In the genomic region with DNA sequence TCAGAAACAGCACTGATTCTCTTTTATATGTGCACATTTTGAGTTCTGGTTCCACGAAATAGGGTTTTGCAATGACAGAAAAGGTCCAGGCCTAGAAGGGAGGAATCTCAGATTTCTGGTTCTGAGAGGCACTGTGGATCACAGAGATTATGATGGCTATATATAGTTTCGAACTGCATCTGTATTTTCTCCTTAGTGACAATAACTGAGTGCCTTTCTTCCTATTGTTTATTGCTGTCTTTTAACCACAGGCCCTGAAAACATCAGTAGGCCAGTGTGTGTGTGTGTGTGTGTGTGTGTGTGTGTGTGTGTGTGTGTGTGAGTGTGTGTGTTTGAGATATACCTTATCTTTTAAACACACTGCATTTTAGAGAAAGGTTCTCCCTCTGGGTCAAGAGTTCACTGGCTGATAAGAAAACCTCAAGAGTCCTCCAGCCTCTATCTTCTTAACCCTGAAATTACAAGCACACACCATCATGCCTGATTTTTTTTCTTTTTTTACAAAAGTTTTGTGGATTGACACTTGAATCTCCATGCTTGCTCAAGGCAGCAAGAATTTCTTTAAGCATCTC, we compare ENCODE assay signal across 25 mouse cellular contexts.
DNase-seq lines count a peak whose midpoint lies in the region; ATAC-seq and TF ChIP-seq lines count a peak whose summit lies in the region.
"Had no signal": no experiment of that assay in that cellular context is flagged by ENCODE, and none has a peak within 500 bp of the region (broad histone marks: within the 10 kb centered on the region; RNA-seq: fewer than 3 reads in every experiment).

No protein-coding gene starts in this region.

- no peak for DNase-seq in heart, adult 8-10 months (ENCODE audit: low spot score)
- DNase-seq in MEL-GATA-1-ER (ENCODE audit: extremely low read depth, low read depth) (peak; percentile 49), liver (peak; percentile 36)
- no peak for DNase-seq in liver, postnatal 0 days
- DNase-seq in thymus, postnatal 25 days, result no peak
- DNase-seq in forebrain, embryonic 14.5 days (ENCODE audit: low spot score), result no peak
- no peak for DNase-seq in right cerebral cortex, postnatal 14 days
- DNase-seq: cerebellum, postnatal 10 days; gastrocnemius, postnatal 25 days; heart, postnatal 36 days; kidney, postnatal 4 days; right cerebral cortex, adult 18-20 months; spleen, adult 18-20 months; thymus, adult 18-20 months had no signal

- no peaks in the 10 kb centered on the region for H3K27me3 ChIP-seq in heart, embryonic 11.5 days (ENCODE audit: control insufficient read depth, insufficient read depth, low read length)
- no peaks in the 10 kb centered on the region for H3K27me3 ChIP-seq in liver, postnatal 0 days (ENCODE audit: insufficient read depth, low read length)
- no peaks in the 10 kb centered on the region for H3K27me3 ChIP-seq in forebrain, embryonic 14.5 days (replicated peaks; ENCODE audit: control insufficient read depth, insufficient read depth, low read length)
- H3K27me3 ChIP-seq: kidney, embryonic 15.5 days; limb, embryonic 12.5 days; lung, embryonic 15.5 days; midbrain, embryonic 13.5 days; neural tube, embryonic 13.5 days had no signal

- 23% methylated on average over 2 of the region's 2 CpGs for WGBS in heart, embryonic 11.5 days (ENCODE audit: insufficient replicate concordance)
- 38% methylated on average over 2 of the region's 2 CpGs for WGBS in liver, postnatal 0 days (ENCODE audit: insufficient replicate concordance)
- WGBS in forebrain, embryonic 14.5 days, result 86% methylated on average over 2 of the region's 2 CpGs

- no peaks in the 10 kb centered on the region for H3K9me3 ChIP-seq in heart, embryonic 11.5 days (replicated peaks; ENCODE audit: control insufficient read depth, low read length)
- H3K9me3 ChIP-seq in liver, postnatal 0 days (ENCODE audit: low read length), result no peaks in the 10 kb centered on the region
- H3K9me3 ChIP-seq in forebrain, embryonic 14.5 days (replicated peaks; ENCODE audit: control insufficient read depth, low read length), result no peaks in the 10 kb centered on the region
- H3K9me3 ChIP-seq: embryonic facial prominence, embryonic 13.5 days; forebrain, embryonic 10.5 days; kidney, embryonic 15.5 days; limb, embryonic 12.5 days; lung, embryonic 15.5 days; midbrain, embryonic 13.5 days; neural tube, embryonic 13.5 days had no signal

- H3K4me2 ChIP-seq in heart, embryonic 11.5 days, result no peak overlapping the region
- H3K4me2 ChIP-seq in liver, postnatal 0 days (ENCODE audit: low read depth, low read length), result no peak overlapping the region
- no peak overlapping the region for H3K4me2 ChIP-seq in forebrain, embryonic 14.5 days (ENCODE audit: low read length)
- H3K4me2 ChIP-seq: embryonic facial prominence, embryonic 13.5 days; kidney, embryonic 15.5 days; limb, embryonic 12.5 days; lung, embryonic 15.5 days; midbrain, embryonic 13.5 days; neural tube, embryonic 13.5 days had no signal

- peak; percentile 81 for TF ChIP-seq EP300 in liver, postnatal 0 days (IDR thresholded peaks at IDR 0.05; ENCODE audit: low read depth)

- TF ChIP-seq CTCF in liver, postnatal 0 days (IDR thresholded peaks at IDR 0.05; ENCODE audit: low read depth), result no peak

- peaks cover 9% of the 10 kb centered on the region; the same call in 1 of the 2 replicates for H3K4me1 ChIP-seq in heart, embryonic 11.5 days (ENCODE audit: control insufficient read depth, insufficient read depth, low read length)
- no peaks in the 10 kb centered on the region for H3K4me1 ChIP-seq in liver, postnatal 0 days (ENCODE audit: insufficient read depth)
- no peaks in the 10 kb centered on the region for H3K4me1 ChIP-seq in forebrain, embryonic 14.5 days (ENCODE audit: control insufficient read depth, insufficient read depth, low read length)
- H3K4me1 ChIP-seq: embryonic facial prominence, embryonic 13.5 days; kidney, embryonic 15.5 days; midbrain, embryonic 13.5 days; neural tube, embryonic 13.5 days had no signal

- H3K4me3 ChIP-seq in heart, embryonic 11.5 days (ENCODE audit: low read depth, low read length), result no peak overlapping the region
- no peak overlapping the region for H3K4me3 ChIP-seq in liver, postnatal 0 days (ENCODE audit: low read depth, low read length)
- H3K4me3 ChIP-seq in forebrain, embryonic 14.5 days (ENCODE audit: low read depth, low read length), result no peak overlapping the region
- H3K4me3 ChIP-seq: embryonic facial prominence, embryonic 13.5 days; forebrain, embryonic 10.5 days; kidney, embryonic 15.5 days; limb, embryonic 12.5 days; lung, embryonic 15.5 days; midbrain, embryonic 13.5 days; neural tube, embryonic 13.5 days had no signal

- ATAC-seq in heart, embryonic 11.5 days (replicated peaks; ENCODE audit: insufficient number of reproducible peaks, low FRiP score, low TSS enrichment), result peak; percentile 88
- ATAC-seq in liver, postnatal 0 days, result peak; percentile 65
- no peak for ATAC-seq in forebrain, embryonic 14.5 days
- ATAC-seq: hindbrain, embryonic 16.5 days; intestine, embryonic 16.5 days; midbrain, embryonic 13.5 days had no signal

- no peak overlapping the region for H3K27ac ChIP-seq in heart, embryonic 11.5 days (ENCODE audit: low read depth, low read length)
- H3K27ac ChIP-seq in liver, postnatal 0 days (ENCODE audit: low read depth), result no peak overlapping the region
- no peak overlapping the region for H3K27ac ChIP-seq in forebrain, embryonic 14.5 days (ENCODE audit: low read depth, low read length)
- H3K27ac ChIP-seq: embryonic facial prominence, embryonic 13.5 days; forebrain, embryonic 10.5 days; kidney, embryonic 15.5 days; limb, embryonic 12.5 days; lung, embryonic 15.5 days; macrophage; midbrain, embryonic 13.5 days; neural tube, embryonic 13.5 days had no signal

- no peaks in the 10 kb centered on the region for H3K36me3 ChIP-seq in heart, embryonic 11.5 days (ENCODE audit: control insufficient read depth, insufficient read depth, low read length)
- H3K36me3 ChIP-seq in liver, postnatal 0 days (replicated peaks; ENCODE audit: insufficient read depth, low read length), result no peaks in the 10 kb centered on the region
- H3K36me3 ChIP-seq in forebrain, embryonic 14.5 days (ENCODE audit: control insufficient read depth, insufficient read depth, low read length), result no peaks in the 10 kb centered on the region
- H3K36me3 ChIP-seq: embryonic facial prominence, embryonic 13.5 days; forebrain, embryonic 10.5 days; kidney, embryonic 15.5 days; limb, embryonic 12.5 days; lung, embryonic 15.5 days; midbrain, embryonic 13.5 days; neural tube, embryonic 13.5 days had no signal

- H3K9ac ChIP-seq in heart, embryonic 11.5 days (ENCODE audit: low read depth, low read length), result no peak overlapping the region
- no peak overlapping the region for H3K9ac ChIP-seq in liver, postnatal 0 days (replicated peaks)
- H3K9ac ChIP-seq in forebrain, embryonic 14.5 days (ENCODE audit: low read length), result no peak overlapping the region
- H3K9ac ChIP-seq: embryonic facial prominence, embryonic 13.5 days; kidney, embryonic 15.5 days; limb, embryonic 12.5 days; lung, embryonic 15.5 days; midbrain, embryonic 13.5 days; neural tube, embryonic 13.5 days had no signal

Comparison
In these comparisons a context has a peak if more than half of its experiments do, and no peak if none do; other contexts are left out.
1. DNase-seq: peak in MEL-GATA-1-ER (single experiment) and liver (single experiment); none in heart, adult 8-10 months (single experiment), liver, postnatal 0 days (single experiment), thymus, postnatal 25 days (single experiment), forebrain, embryonic 14.5 days (single experiment) and right cerebral cortex, postnatal 14 days (single experiment).